Mouse (Mus musculus) MEL (cell line): ENCODE data around the gene Hsd3b7. TPM values are rescaled to one million over a fixed set of nuclear protein-coding genes. Genes with fewer than 3 reads are reported as not detected.
A peak's percentile ranks its signal among the peaks of the same experiment; 100 is the strongest.

ENCODE experiments used
- DNase-seq: peaks from one replicate; pipeline ENCODE4 v3.0.0; 2011; ENCODE audit warnings: low read depth, low spot score
- H3K27ac ChIP-seq: 2 replicates; pipeline ENCODE4 v1.5.1; 2012; ENCODE audit warnings: low read depth, mild to moderate bottlenecking, control low read depth, low read length, moderate library complexity; ENCODE audit not compliant: control insufficient read depth
- H3K27me3 ChIP-seq, 2 experiments: fragments of 150-350 bp in 1 of 2; sonication (generic) in 1 of 2; 2 replicates each; pipeline ENCODE4 v1.6.1; 2012; ENCODE audit warnings: low read length in 2 of 2, mild to moderate bottlenecking in 2 of 2, improper control_type of control experiment in 1 of 2, moderate library complexity in 1 of 2; ENCODE audit not compliant: insufficient read depth in 2 of 2, control insufficient read depth in 1 of 2
- H3K36me3 ChIP-seq, 2 experiments: 2 replicates each; pipeline ENCODE4 v1.6.1; 2012 to 2014; ENCODE audit warnings: low read length in 2 of 2, improper control_type of control experiment in 1 of 2, inconsistent platforms in 1 of 2, mild to moderate bottlenecking in 1 of 2; ENCODE audit not compliant: insufficient read depth in 2 of 2, control insufficient read depth in 1 of 2
- H3K4me1 ChIP-seq, 2 experiments: fragments of 150-350 bp in 1 of 2; sonication (generic) in 1 of 2; 2 replicates each; pipeline ENCODE4 v1.6.1; 2012; ENCODE audit warnings: low read length in 2 of 2, improper control_type of control experiment in 1 of 2, mild to moderate bottlenecking in 1 of 2; ENCODE audit not compliant: insufficient read depth in 2 of 2, control insufficient read depth in 1 of 2
- H3K4me3 ChIP-seq, 2 experiments: fragments of 150-350 bp in 1 of 2; sonication (generic) in 1 of 2; 2 replicates each; pipeline ENCODE4 v1.5.1; 2012; ENCODE audit warnings: low read depth in 2 of 2, low read length in 2 of 2, mild to moderate bottlenecking in 2 of 2, moderate library complexity in 2 of 2, control low read depth in 1 of 2, improper control_type of control experiment in 1 of 2; ENCODE audit not compliant: control insufficient read depth in 1 of 2, insufficient read depth in 1 of 2
- H3K79me2 ChIP-seq: 2 replicates; pipeline ENCODE4 v1.6.1; 2012; ENCODE audit warnings: mild to moderate bottlenecking, low read length, moderate library complexity; ENCODE audit not compliant: control insufficient read depth, poor library complexity, insufficient read depth
- H3K9ac ChIP-seq: 2 replicates; pipeline ENCODE4 v1.6.1; 2012; ENCODE audit warnings: low read depth, mild to moderate bottlenecking, control low read depth, low read length, moderate library complexity; ENCODE audit not compliant: control insufficient read depth, poor library complexity, severe bottlenecking
- H3K9me3 ChIP-seq: fragments of 150-350 bp; sonication (generic); replicated peaks from 2 replicates; pipeline ENCODE4 v1.6.1; 2012; ENCODE audit warnings: mild to moderate bottlenecking, low read length, improper control_type of control experiment, moderate library complexity; ENCODE audit not compliant: insufficient read depth
- CHD1 ChIP-seq: IDR thresholded peaks from 2 replicates; pipeline ENCODE4 v1.6.1; 2012; ENCODE audit warnings: low read depth, mild to moderate bottlenecking, inconsistent platforms, low read length, improper control_type of control experiment
- CTCF ChIP-seq, 3 experiments: IDR thresholded peaks in 2 of 3; conservative IDR thresholded peaks in 1 of 3; 2 replicates each; pipeline ENCODE4 v1.5.1; 2011 to 2012; ENCODE audit warnings: low read length in 3 of 3, low read depth in 2 of 3, mild to moderate bottlenecking in 2 of 3, improper control_type of control experiment in 1 of 3, inconsistent platforms in 1 of 3, mixed read lengths in 1 of 3, moderate library complexity in 1 of 3; ENCODE audit not compliant: control insufficient read depth in 1 of 3, insufficient read depth in 1 of 3, poor library complexity in 1 of 3, severe bottlenecking in 1 of 3
- E2F4 ChIP-seq: IDR thresholded peaks from 2 replicates; pipeline ENCODE4 v1.6.1; 2011; ENCODE audit warnings: low read depth, low read length, improper control_type of control experiment, borderline replicate concordance
- ELF1 ChIP-seq: IDR thresholded peaks from 2 replicates; pipeline ENCODE4 v1.6.1; 2014; ENCODE audit warnings: low read depth, mild to moderate bottlenecking, inconsistent platforms, low read length, improper control_type of control experiment, moderate library complexity
- EP300 ChIP-seq, 2 experiments: IDR thresholded peaks; 2 replicates each; pipeline ENCODE4 v1.6.1; 2011; ENCODE audit warnings: improper control_type of control experiment in 2 of 2, low read length in 2 of 2, low read depth in 1 of 2, mild to moderate bottlenecking in 1 of 2
- ETS1 ChIP-seq: IDR thresholded peaks from 2 replicates; pipeline ENCODE4 v1.6.1; 2012; ENCODE audit warnings: low read depth, mild to moderate bottlenecking, inconsistent platforms, low read length, improper control_type of control experiment, moderate library complexity
- GABPA ChIP-seq: IDR thresholded peaks from 2 replicates; pipeline ENCODE4 v1.6.1; 2012; ENCODE audit warnings: low read depth, mild to moderate bottlenecking, inconsistent platforms, low read length, improper control_type of control experiment, moderate library complexity
- GATA1 ChIP-seq: IDR thresholded peaks from 2 replicates; pipeline ENCODE4 v1.6.1; 2011; ENCODE audit warnings: low read depth, low read length, improper control_type of control experiment
- HCFC1 ChIP-seq: IDR thresholded peaks from 2 replicates; pipeline ENCODE4 v1.6.1; 2012; ENCODE audit warnings: low read depth, mild to moderate bottlenecking, inconsistent platforms, low read length, improper control_type of control experiment, moderate library complexity
- MAFK ChIP-seq: IDR thresholded peaks from 2 replicates; pipeline ENCODE4 v1.6.1; 2011; ENCODE audit warnings: low read depth, mild to moderate bottlenecking, low read length, improper control_type of control experiment, borderline replicate concordance
- MAX ChIP-seq: IDR thresholded peaks from 2 replicates; pipeline ENCODE4 v1.6.1; 2011; ENCODE audit warnings: low read length, improper control_type of control experiment
- MAZ ChIP-seq: IDR thresholded peaks from 2 replicates; pipeline ENCODE4 v1.6.1; 2012; ENCODE audit warnings: low read depth, mild to moderate bottlenecking, inconsistent platforms, low read length, improper control_type of control experiment
- MEF2A ChIP-seq: IDR thresholded peaks from 2 replicates; pipeline ENCODE4 v1.6.1; 2014; ENCODE audit warnings: low read depth, mild to moderate bottlenecking, inconsistent platforms, low read length, improper control_type of control experiment; ENCODE audit not compliant: poor library complexity, insufficient replicate concordance, severe bottlenecking; ENCODE audit errors: extremely low read depth
- MXI1 ChIP-seq: IDR thresholded peaks from 2 replicates; pipeline ENCODE4 v1.6.1; 2011; ENCODE audit warnings: mild to moderate bottlenecking, low read depth, low read length, improper control_type of control experiment
- MYB ChIP-seq: IDR thresholded peaks from 2 replicates; pipeline ENCODE4 v1.6.1; 2011; ENCODE audit warnings: mild to moderate bottlenecking, low read depth, low read length, improper control_type of control experiment
- NELFE ChIP-seq: IDR thresholded peaks from 2 replicates; pipeline ENCODE4 v1.6.1; 2011; ENCODE audit warnings: low read depth, low read length, improper control_type of control experiment
- NRF1 ChIP-seq: IDR thresholded peaks from 2 replicates; pipeline ENCODE4 v1.6.1; 2014; ENCODE audit warnings: low read depth, mild to moderate bottlenecking, inconsistent platforms, low read length, improper control_type of control experiment, moderate library complexity; ENCODE audit not compliant: poor library complexity, insufficient read depth, severe bottlenecking
- POLR2A ChIP-seq, 2 experiments: IDR thresholded peaks; 2 replicates each; pipeline ENCODE4 v1.6.1; 2011 to 2012; ENCODE audit warnings: low read length in 2 of 2, mild to moderate bottlenecking in 2 of 2, control low read depth in 1 of 2, improper control_type of control experiment in 1 of 2, low read depth in 1 of 2, moderate library complexity in 1 of 2; ENCODE audit not compliant: control insufficient read depth in 1 of 2, insufficient read depth in 1 of 2, poor library complexity in 1 of 2
- POLR2AphosphoS2 ChIP-seq: IDR thresholded peaks from 2 replicates; pipeline ENCODE4 v1.6.1; 2011; ENCODE audit warnings: low read length, improper control_type of control experiment
- RAD21 ChIP-seq: IDR thresholded peaks from 2 replicates; pipeline ENCODE4 v1.6.1; 2011; ENCODE audit warnings: mild to moderate bottlenecking, low read depth, low read length, improper control_type of control experiment
- SIN3A ChIP-seq: IDR thresholded peaks from 2 replicates; pipeline ENCODE4 v1.6.1; 2012; ENCODE audit warnings: low read length, improper control_type of control experiment, inconsistent platforms
- SMC3 ChIP-seq: IDR thresholded peaks from 2 replicates; pipeline ENCODE4 v1.6.1; 2011; ENCODE audit warnings: low read depth, low read length, improper control_type of control experiment
- TAL1 ChIP-seq: IDR thresholded peaks from 2 replicates; pipeline ENCODE4 v1.6.1; 2012; ENCODE audit warnings: mild to moderate bottlenecking, inconsistent platforms, low read length, moderate library complexity, mixed read lengths
- TBP ChIP-seq: IDR thresholded peaks from 2 replicates; pipeline ENCODE4 v1.8.0; 2011; ENCODE audit warnings: low read depth, low read length, improper control_type of control experiment
- TCF12 ChIP-seq: IDR thresholded peaks from 2 replicates; pipeline ENCODE4 v1.6.1; 2014; ENCODE audit warnings: low read depth, mild to moderate bottlenecking, inconsistent platforms, low read length, improper control_type of control experiment, moderate library complexity
- UBTF ChIP-seq: IDR thresholded peaks from 2 replicates; pipeline ENCODE4 v1.6.1; 2012; ENCODE audit warnings: low read depth, mild to moderate bottlenecking, inconsistent platforms, low read length, improper control_type of control experiment, moderate library complexity, borderline replicate concordance; ENCODE audit not compliant: insufficient read depth
- USF1 ChIP-seq: IDR thresholded peaks from 2 replicates; pipeline ENCODE4 v1.6.1; 2014; ENCODE audit warnings: low read depth, mild to moderate bottlenecking, inconsistent platforms, low read length, improper control_type of control experiment, moderate library complexity
- USF2 ChIP-seq, 2 experiments: IDR thresholded peaks; 2 replicates each; pipeline ENCODE4 v1.6.1; 2011 to 2012; ENCODE audit warnings: improper control_type of control experiment in 2 of 2, low read length in 2 of 2, borderline replicate concordance in 1 of 2, inconsistent platforms in 1 of 2, low read depth in 1 of 2, mild to moderate bottlenecking in 1 of 2; ENCODE audit not compliant: insufficient read depth in 1 of 2
- ZC3H11A ChIP-seq: IDR thresholded peaks from 2 replicates; pipeline ENCODE4 v1.6.1; 2012; ENCODE audit warnings: low read depth, mild to moderate bottlenecking, inconsistent platforms, low read length, improper control_type of control experiment
- ZNF384 ChIP-seq: IDR thresholded peaks from 2 replicates; pipeline ENCODE4 v1.6.1; 2012; ENCODE audit warnings: low read depth, mild to moderate bottlenecking, inconsistent platforms, low read length, improper control_type of control experiment
- polyA plus RNA-seq, 2 experiments: library from polyadenylated mRNA; stranded (reverse) in 1 of 2; unstranded in 1 of 2; fragments of >175 nt in 1 of 2; fragments of >200 nt in 1 of 2; gene quantifications; 2 replicates each; pipeline versions ENCODE4 v1.2.1 to v1.2.4; 2012; ENCODE audit warnings: low replicate concordance in 2 of 2, low read depth in 1 of 2; ENCODE audit not compliant: insufficient read length in 2 of 2, insufficient read depth in 1 of 2, missing spikeins in 1 of 2
- total RNA-seq: library from RNA; depleted of rRNA; stranded (reverse); fragments of 300-350 nt; gene quantifications from 2 replicates; pipeline ENCODE4 v1.2.3, GENCODE M21; 2012

Hsd3b7 gene
- total and polyA plus RNA-seq, 3 experiments = 0.75 to 1.4 TPM; not detected in 1

GRCm38 (mm10) chr7:127761026-127761425 is 39.4 kb upstream of the Hsd3b7 start:
- DNase-seq = peak; percentile 73
- Histone ChIP-seq H3K9ac (no peak overlapping the region), H3K4me1 (peaks cover 13 to 22% of the 10 kb centered on the region in 2 experiments), H3K27me3 (no peaks in the 10 kb centered on the region), H3K27ac (no peak overlapping the region)
- TF ChIP-seq RAD21 = peak; percentile 81
- peak; percentile 84 to 95 (median 93) for TF ChIP-seq CTCF (IDR thresholded peaks at IDR 0.05 in 2 of 3, conservative IDR thresholded peaks at IDR 0.05 in 1 of 3; ENCODE audit: control insufficient read depth in 1 of 3, insufficient read depth in 1 of 3, low read depth in 2 of 3, low read length in 3 of 3, poor library complexity in 1 of 3, severe bottlenecking in 1 of 3)
- TF ChIP-seq USF2 (IDR thresholded peaks at IDR 0.05; ENCODE audit: borderline replicate concordance in 1 of 2, insufficient read depth in 1 of 2, low read depth in 1 of 2, low read length in 2 of 2) = no peak
- TF ChIP-seq GABPA = no peak
- no peak for TF ChIP-seq POLR2AphosphoS2
- TF ChIP-seq E2F4 = no peak
- peak; percentile 74 for TF ChIP-seq SMC3
- no peak for TF ChIP-seq POLR2A (IDR thresholded peaks at IDR 0.05; ENCODE audit: control insufficient read depth in 1 of 2, insufficient read depth in 1 of 2, low read depth in 1 of 2, low read length in 2 of 2, poor library complexity in 1 of 2)
- TF ChIP-seq MAFK = no peak
- no peak for TF ChIP-seq HCFC1
- TF ChIP-seq MYB = no peak
- no peak for TF ChIP-seq TCF12
- no peak for TF ChIP-seq MEF2A
- no peak for TF ChIP-seq NRF1
- peak; percentile 57 for TF ChIP-seq ZC3H11A
- no peak for TF ChIP-seq USF1
- TF ChIP-seq, all 39 proteins: peak for 4
- peaks cover 0 to 17% of the 10 kb centered on the region in 2 experiments; a peak in 2 of 4 replicates for H3K36me3 ChIP-seq
- H3K79me2 ChIP-seq = no peaks in the 10 kb centered on the region
- H3K4me3 ChIP-seq = no peak overlapping the region
- no peaks in the 10 kb centered on the region for H3K9me3 ChIP-seq

DNA sequence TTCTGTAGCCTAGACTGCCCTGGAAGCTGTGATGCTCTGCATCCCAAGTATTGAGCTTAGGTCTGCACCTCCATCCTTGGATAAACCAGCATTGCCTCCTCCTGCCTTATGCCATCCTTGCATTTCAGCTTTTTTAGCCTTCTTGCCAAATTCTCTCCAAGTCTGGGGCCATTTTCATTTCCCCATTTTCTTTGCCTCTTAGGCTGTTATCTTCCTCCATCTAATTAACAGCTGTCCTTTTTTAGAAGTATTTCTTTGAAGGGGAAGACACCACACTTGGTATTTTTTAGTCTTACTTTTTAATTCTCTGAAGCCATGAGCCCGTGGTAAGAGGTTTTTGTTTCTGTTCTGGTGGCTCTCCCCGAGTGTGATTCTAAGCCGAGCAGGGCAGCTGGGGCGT is 36.8 kb upstream of the Hsd3b7 start:
- H3K79me2 ChIP-seq = peaks cover 12% of the 10 kb centered on the region
- peaks cover 18 to 37% of the 10 kb centered on the region in 2 experiments for H3K4me1 ChIP-seq
- no peaks in the 10 kb centered on the region for H3K9me3 ChIP-seq
- peak; percentile 46 for DNase-seq
- no peak overlapping the region for H3K27ac ChIP-seq
- no peaks in the 10 kb centered on the region for H3K27me3 ChIP-seq
- no peak overlapping the region for H3K4me3 ChIP-seq
- peaks cover 0 to 28% of the 10 kb centered on the region in 2 experiments; a peak in 2 of 4 replicates for H3K36me3 ChIP-seq
- no peak overlapping the region for H3K9ac ChIP-seq
- TF ChIP-seq SMC3 = no peak
- TF ChIP-seq ZC3H11A = no peak
- TF ChIP-seq MAX = no peak
- TF ChIP-seq GABPA = no peak
- TF ChIP-seq ELF1 = no peak
- no peak for TF ChIP-seq RAD21
- no peak for TF ChIP-seq NELFE
- TF ChIP-seq CHD1 = no peak
- no peak for TF ChIP-seq TBP
- no peak for TF ChIP-seq NRF1
- TF ChIP-seq UBTF = no peak
- peak; percentile 68 for TF ChIP-seq GATA1
- TF ChIP-seq TAL1 = no peak
- TF ChIP-seq POLR2AphosphoS2 = no peak
- peak; percentile 55; the same call in 1 of the 2 replicates for TF ChIP-seq SIN3A
- TF ChIP-seq ZNF384 = no peak
- TF ChIP-seq CTCF (IDR thresholded peaks at IDR 0.05 in 2 of 3, conservative IDR thresholded peaks at IDR 0.05 in 1 of 3; ENCODE audit: control insufficient read depth in 1 of 3, insufficient read depth in 1 of 3, low read depth in 2 of 3, low read length in 3 of 3, poor library complexity in 1 of 3, severe bottlenecking in 1 of 3) = no peak
- peak in 1 of 2 experiments; percentile 12; a peak in 1 of 4 replicates for TF ChIP-seq EP300 (IDR thresholded peaks at IDR 0.05; ENCODE audit: low read depth in 1 of 2, low read length in 2 of 2)
- TF ChIP-seq E2F4 = no peak
- peak; percentile 61 for TF ChIP-seq ETS1
- TF ChIP-seq MAZ = no peak
- TF ChIP-seq TCF12 = no peak
- no peak for TF ChIP-seq MXI1
